Mouse (Mus musculus) kidney, adult 2 months (tissue): ENCODE data around the gene Map4k5.

Source experiments
- CTCF ChIP-seq: fragments of 200-500 bp; conservative IDR thresholded peaks from 2 replicates; pipeline ENCODE4 v1.5.1; 2011; ENCODE audit warnings: low read depth, mild to moderate bottlenecking, control low read depth, low read length, moderate library complexity, mixed read lengths; ENCODE audit not compliant: insufficient read depth, insufficient read length
- POLR2A ChIP-seq: fragments of 200-500 bp; IDR thresholded peaks from one replicate; pipeline ENCODE4 v1.6.1; 2011; ENCODE audit warnings: low read depth, low read length, control low read depth

DNA sequence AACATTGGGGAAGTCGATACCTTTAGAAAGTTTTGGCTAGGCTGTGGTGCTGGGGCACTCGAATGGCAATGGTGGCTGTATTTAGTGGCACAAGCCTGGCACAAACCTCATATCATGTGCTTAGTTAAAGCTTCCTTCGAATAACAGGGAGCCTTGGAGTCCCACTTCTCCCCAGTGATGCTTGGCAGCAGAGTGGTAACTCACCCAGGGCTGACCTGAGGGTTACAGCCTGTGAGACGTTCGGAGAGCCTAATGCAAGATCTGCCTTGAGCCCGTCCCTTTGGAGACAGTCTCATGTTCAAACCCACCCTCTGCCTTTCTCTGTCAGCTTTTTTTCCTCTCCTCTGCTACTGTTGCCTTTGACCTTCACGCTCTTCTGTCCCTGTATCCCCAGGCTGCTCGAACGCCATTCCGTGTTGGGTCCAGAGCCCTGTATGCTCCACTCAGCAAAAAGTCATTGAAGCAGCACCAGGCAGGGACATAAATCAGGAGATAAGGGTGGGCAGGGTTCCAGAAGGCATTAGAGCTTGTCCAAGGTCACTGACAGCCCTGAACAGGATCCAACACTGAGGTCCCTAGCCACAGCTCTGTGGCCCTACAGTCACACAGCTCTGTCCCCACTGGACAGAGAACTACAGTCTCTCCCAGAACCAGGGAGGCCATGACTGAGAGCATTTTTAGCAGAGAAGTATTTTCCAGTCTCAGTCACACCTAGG lies 110.9 kb downstream of the Map4k5 start:
- TF ChIP-seq CTCF (no peak), POLR2A (peak; percentile 8)
